Mouse (Mus musculus): Measurements from ENCODE around the gene Igfbp3.

Gene Igfbp3

GRCm38 (mm10) chr11:7211211-7211610 is 2.5 kb downstream of the Igfbp3 start:
- DNase-seq (ENCODE audit: low spot score), result peak; percentile 73

GRCm38 (mm10) chr11:7210343-7210742 is 3.4 kb downstream of the Igfbp3 start:
- peak; percentile 83 for DNase-seq (ENCODE audit: low spot score)

- DNase-seq (ENCODE audit: low spot score), result no peak
Observed at GRCm38 (mm10) chr11:7203846-7204245, 9.9 kb downstream of the Igfbp3 start.

GRCm38 (mm10) chr11:7202206-7202605 is 11.5 kb downstream of the Igfbp3 start:
- no peak for DNase-seq (ENCODE audit: low spot score)

- DNase-seq (ENCODE audit: low spot score), result no peak
Observed at GRCm38 (mm10) chr11:7200393-7200783, 13.3 kb downstream of the Igfbp3 start.

GRCm38 (mm10) chr11:7199736-7200392 is 13.9 kb downstream of the Igfbp3 start:
- peak; percentile 89 for DNase-seq (ENCODE audit: low spot score)

- no peak for DNase-seq (ENCODE audit: low spot score)
Observed at GRCm38 (mm10) chr11:7198481-7199256, 15.1 kb downstream of the Igfbp3 start.

- no peak for DNase-seq (ENCODE audit: low spot score)
Observed at GRCm38 (mm10) chr11:7198006-7198405, 15.7 kb downstream of the Igfbp3 start.

GRCm38 (mm10) chr11:7197491-7197941 is 16.2 kb downstream of the Igfbp3 start, which contains the start of gene Igfbp1:
Gene Igfbp1, plus strand, starts transcription at chr11:7197782.
- no peak for DNase-seq (ENCODE audit: low spot score)

GRCm38 (mm10) chr11:7195312-7195685 is 18.4 kb downstream of the Igfbp3 start:
- peak; percentile 75 for DNase-seq (ENCODE audit: low spot score)

- no peak for DNase-seq (ENCODE audit: low spot score)
Observed at GRCm38 (mm10) chr11:7194432-7195311, 19.1 kb downstream of the Igfbp3 start.

- no peak for DNase-seq (ENCODE audit: low spot score)
Observed at GRCm38 (mm10) chr11:7193134-7193533, 20.6 kb downstream of the Igfbp3 start.

- peak; percentile 34 for DNase-seq (ENCODE audit: low spot score)
Observed at GRCm38 (mm10) chr11:7192710-7193109, 21.0 kb downstream of the Igfbp3 start.

GRCm38 (mm10) chr11:7188469-7188868 is 25.3 kb downstream of the Igfbp3 start, which contains the start of gene Gm11985:
Gene Gm11985, minus strand, starts transcription at chr11:7188569.
- DNase-seq (ENCODE audit: low spot score), result no peak

GRCm38 (mm10) chr11:7187472-7187871 is 26.3 kb downstream of the Igfbp3 start:
- DNase-seq (ENCODE audit: low spot score), result no peak

- no peak for DNase-seq (ENCODE audit: low spot score)
Observed at GRCm38 (mm10) chr11:7184420-7184819, 29.3 kb downstream of the Igfbp3 start.

GRCm38 (mm10) chr11:7182409-7183042 is 31.2 kb downstream of the Igfbp3 start:
- no peak for DNase-seq (ENCODE audit: low spot score)

- no peak for DNase-seq (ENCODE audit: low spot score)
Observed at GRCm38 (mm10) chr11:7179276-7179675, 34.4 kb downstream of the Igfbp3 start.

- DNase-seq (ENCODE audit: low spot score), result no peak
Observed at GRCm38 (mm10) chr11:7178724-7179123, 35.0 kb downstream of the Igfbp3 start.

GRCm38 (mm10) chr11:7173664-7174063 is 40.1 kb downstream of the Igfbp3 start:
- no peak for DNase-seq (ENCODE audit: low spot score)

- DNase-seq (ENCODE audit: low spot score), result no peak
Observed at GRCm38 (mm10) chr11:7169645-7170044, 44.1 kb downstream of the Igfbp3 start.

GRCm38 (mm10) chr11:7164416-7164815 is 49.3 kb downstream of the Igfbp3 start:
- DNase-seq (ENCODE audit: low spot score), result no peak

Measured in adipocyte (in vitro differentiated cells).